Mouse (Mus musculus): Measurements from ENCODE around the gene Ncoa6. TPM values are rescaled to one million over a fixed set of nuclear protein-coding genes. Genes with fewer than 3 reads are reported as not detected.

Gene Ncoa6
- polyA plus RNA-seq, 2 experiments: 26.9 to 45.4 TPM

DNA sequence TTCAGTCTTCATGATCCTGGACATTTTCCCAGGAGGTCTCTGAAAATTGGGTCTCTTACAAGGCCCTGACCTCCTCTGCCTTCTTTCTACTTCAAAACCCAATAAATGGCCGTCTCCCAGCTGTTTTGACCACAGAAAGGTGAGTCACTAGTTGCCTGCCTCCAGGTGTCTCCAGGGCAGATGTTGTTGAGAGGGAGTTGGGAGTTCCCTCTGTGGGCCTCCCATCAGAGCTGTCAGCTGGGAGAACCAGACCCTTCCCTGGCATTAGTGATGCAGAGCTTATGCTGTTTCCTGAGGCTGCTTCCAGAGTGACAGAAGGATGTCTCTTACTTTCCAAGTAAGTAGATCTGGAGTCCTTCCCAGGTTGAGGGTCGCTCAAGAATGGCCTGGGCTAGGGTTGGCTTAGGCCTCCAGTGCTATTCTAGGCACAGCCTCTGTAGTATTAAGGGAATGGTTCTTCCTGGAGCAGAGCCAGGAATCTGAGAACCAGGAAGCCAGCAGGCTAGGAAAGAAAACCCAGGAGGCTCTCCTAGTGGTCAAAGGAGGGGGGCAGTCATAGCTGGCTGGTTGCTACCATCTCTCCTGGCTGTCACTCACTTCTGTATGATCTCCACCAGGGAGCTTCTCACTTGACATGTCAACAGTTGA, 90.8 kb downstream of the Ncoa6 start:
- DNase-seq (ENCODE audit: low spot score) (peak; percentile 58), ATAC-seq (ENCODE audit: low FRiP score, low read depth) (no peak)
- no peaks in the 10 kb centered on the region for H3K9me3 ChIP-seq (ENCODE audit: control insufficient read depth, low read length)
- H3K36me3 ChIP-seq (ENCODE audit: control insufficient read depth, insufficient read depth, low read length): peaks cover 8% of the 10 kb centered on the region; the same call in 1 of the 2 replicates
- peak overlapping the region; percentile 96; the same call in 1 of the 2 replicates for H3K4me3 ChIP-seq (replicated peaks; ENCODE audit: low read length)
- H3K27me3 ChIP-seq (ENCODE audit: control insufficient read depth, insufficient read depth, low read length): peaks cover 3% of the 10 kb centered on the region; the same call in 1 of the 2 replicates
- H3K4me2 ChIP-seq (replicated peaks; ENCODE audit: low read depth, low read length, severe bottlenecking): peak overlapping the region; percentile 84
- 51% methylated on average over 2 of the region's 2 CpGs for WGBS
- no peak for TF ChIP-seq POLR2A (IDR thresholded peaks at IDR 0.05; ENCODE audit: borderline replicate concordance, extremely low read depth, insufficient read depth, insufficient read length)
- H3K27ac ChIP-seq (replicated peaks; ENCODE audit: low read depth, low read length): no peak overlapping the region; the same call in 1 of the 2 replicates
- H3K4me1 ChIP-seq (ENCODE audit: control insufficient read depth, insufficient read depth, low read length): peaks cover 16% of the 10 kb centered on the region
- no peak overlapping the region for H3K9ac ChIP-seq (ENCODE audit: low read depth, low read length, severe bottlenecking)

DNA sequence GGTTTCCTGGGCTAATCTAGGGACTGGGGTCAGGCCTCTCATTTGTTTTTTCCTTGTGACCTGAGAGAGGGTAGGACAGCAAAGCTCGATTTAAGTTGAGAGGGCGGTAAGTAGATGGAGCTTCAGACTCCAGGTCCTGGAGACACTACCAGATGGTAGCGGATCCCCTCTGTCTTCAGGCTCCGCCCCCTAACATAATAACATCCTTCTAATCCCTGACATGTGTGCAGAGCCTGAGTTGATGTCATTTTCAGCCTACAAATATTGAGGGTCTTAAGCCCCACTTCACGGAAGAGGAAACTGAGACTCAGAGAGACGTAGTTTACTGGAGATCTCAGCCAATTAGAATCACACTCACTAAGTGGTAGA, 91.4 kb downstream of the Ncoa6 start:
- Histone ChIP-seq H3K4me2 (replicated peaks; ENCODE audit: low read depth, low read length, severe bottlenecking) (peak overlapping the region; percentile 84), H3K27ac (replicated peaks; ENCODE audit: low read depth, low read length) (peak overlapping the region; percentile 98), H3K4me3 (replicated peaks; ENCODE audit: low read length) (peak overlapping the region; percentile 96), H3K36me3 (ENCODE audit: control insufficient read depth, insufficient read depth, low read length) (0 out of 2 replicates have a peak, but pooled peaks cover 2% of the 10 kb centered on the region), H3K9me3 (ENCODE audit: control insufficient read depth, low read length) (no peaks in the 10 kb centered on the region), H3K27me3 (ENCODE audit: control insufficient read depth, insufficient read depth, low read length) (peaks cover 3% of the 10 kb centered on the region; the same call in 1 of the 2 replicates), H3K4me1 (ENCODE audit: control insufficient read depth, insufficient read depth, low read length) (peaks cover 16% of the 10 kb centered on the region), H3K9ac (ENCODE audit: low read depth, low read length, severe bottlenecking) (peak overlapping the region; percentile 93)
- no peak for DNase-seq (ENCODE audit: low spot score)
- no peak for ATAC-seq (ENCODE audit: low FRiP score, low read depth)
- WGBS: 22% methylated on average over 6 of the region's 6 CpGs
- TF ChIP-seq POLR2A (IDR thresholded peaks at IDR 0.05; ENCODE audit: borderline replicate concordance, extremely low read depth, insufficient read depth, insufficient read length): no peak

GRCm38 (mm10) chr2:155381643-155382331, 91.9 kb downstream of the Ncoa6 start:
- Histone ChIP-seq H3K36me3 (ENCODE audit: control insufficient read depth, insufficient read depth, low read length) (no peaks in the 10 kb centered on the region), H3K27me3 (ENCODE audit: control insufficient read depth, insufficient read depth, low read length) (peaks cover 3% of the 10 kb centered on the region; the same call in 1 of the 2 replicates), H3K27ac (replicated peaks; ENCODE audit: low read depth, low read length) (peak overlapping the region; percentile 98), H3K4me3 (replicated peaks; ENCODE audit: low read length) (peak overlapping the region; percentile 96), H3K4me1 (ENCODE audit: control insufficient read depth, insufficient read depth, low read length) (peaks cover 16% of the 10 kb centered on the region), H3K9me3 (ENCODE audit: control insufficient read depth, low read length) (no peaks in the 10 kb centered on the region), H3K4me2 (replicated peaks; ENCODE audit: low read depth, low read length, severe bottlenecking) (peak overlapping the region; percentile 84), H3K9ac (ENCODE audit: low read depth, low read length, severe bottlenecking) (peak overlapping the region; percentile 93)
- peak; percentile 68; the same call in 1 of the 2 replicates for TF ChIP-seq POLR2A (IDR thresholded peaks at IDR 0.05; ENCODE audit: borderline replicate concordance, extremely low read depth, insufficient read depth, insufficient read length)
- ATAC-seq (ENCODE audit: low FRiP score, low read depth) (peak; percentile 95), DNase-seq (ENCODE audit: low spot score) (peak; percentile 91)
- WGBS: 0% methylated on average over 46 of the region's 68 CpGs

DNA sequence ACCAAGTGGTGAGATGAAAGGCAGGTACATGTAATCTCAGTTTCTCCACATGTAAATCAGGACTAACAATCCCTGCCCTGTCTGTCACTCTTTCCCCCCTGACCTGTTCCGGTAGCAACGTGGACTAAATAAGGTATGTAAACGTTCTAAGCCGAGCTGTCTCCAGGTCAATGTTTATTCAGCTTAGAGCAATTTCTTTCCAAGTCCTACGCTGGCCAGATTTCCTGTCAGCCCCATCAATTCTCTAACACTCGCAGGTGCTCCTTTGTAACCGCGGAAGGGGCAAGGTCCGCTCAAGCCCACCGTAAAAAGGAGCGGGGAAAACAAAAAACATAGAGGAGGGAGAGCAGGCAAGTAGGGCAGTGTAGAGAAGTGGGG, 92.6 kb downstream of the Ncoa6 start:
- WGBS: 2% methylated on average over 11 of the region's 11 CpGs
- Histone ChIP-seq H3K4me1 (ENCODE audit: control insufficient read depth, insufficient read depth, low read length) (peaks cover 12% of the 10 kb centered on the region), H3K36me3 (ENCODE audit: control insufficient read depth, insufficient read depth, low read length) (no peaks in the 10 kb centered on the region), H3K4me3 (replicated peaks; ENCODE audit: low read length) (peak overlapping the region; percentile 96), H3K4me2 (replicated peaks; ENCODE audit: low read depth, low read length, severe bottlenecking) (peak overlapping the region; percentile 84), H3K9me3 (ENCODE audit: control insufficient read depth, low read length) (no peaks in the 10 kb centered on the region), H3K27me3 (ENCODE audit: control insufficient read depth, insufficient read depth, low read length) (peaks cover 3% of the 10 kb centered on the region; the same call in 1 of the 2 replicates), H3K9ac (ENCODE audit: low read depth, low read length, severe bottlenecking) (peak overlapping the region; percentile 93), H3K27ac (replicated peaks; ENCODE audit: low read depth, low read length) (peak overlapping the region; percentile 98; the same call in 1 of the 2 replicates)
- ATAC-seq (ENCODE audit: low FRiP score, low read depth): no peak
- no peak for TF ChIP-seq POLR2A (IDR thresholded peaks at IDR 0.05; ENCODE audit: borderline replicate concordance, extremely low read depth, insufficient read depth, insufficient read length)
- DNase-seq (ENCODE audit: low spot score): no peak

DNA sequence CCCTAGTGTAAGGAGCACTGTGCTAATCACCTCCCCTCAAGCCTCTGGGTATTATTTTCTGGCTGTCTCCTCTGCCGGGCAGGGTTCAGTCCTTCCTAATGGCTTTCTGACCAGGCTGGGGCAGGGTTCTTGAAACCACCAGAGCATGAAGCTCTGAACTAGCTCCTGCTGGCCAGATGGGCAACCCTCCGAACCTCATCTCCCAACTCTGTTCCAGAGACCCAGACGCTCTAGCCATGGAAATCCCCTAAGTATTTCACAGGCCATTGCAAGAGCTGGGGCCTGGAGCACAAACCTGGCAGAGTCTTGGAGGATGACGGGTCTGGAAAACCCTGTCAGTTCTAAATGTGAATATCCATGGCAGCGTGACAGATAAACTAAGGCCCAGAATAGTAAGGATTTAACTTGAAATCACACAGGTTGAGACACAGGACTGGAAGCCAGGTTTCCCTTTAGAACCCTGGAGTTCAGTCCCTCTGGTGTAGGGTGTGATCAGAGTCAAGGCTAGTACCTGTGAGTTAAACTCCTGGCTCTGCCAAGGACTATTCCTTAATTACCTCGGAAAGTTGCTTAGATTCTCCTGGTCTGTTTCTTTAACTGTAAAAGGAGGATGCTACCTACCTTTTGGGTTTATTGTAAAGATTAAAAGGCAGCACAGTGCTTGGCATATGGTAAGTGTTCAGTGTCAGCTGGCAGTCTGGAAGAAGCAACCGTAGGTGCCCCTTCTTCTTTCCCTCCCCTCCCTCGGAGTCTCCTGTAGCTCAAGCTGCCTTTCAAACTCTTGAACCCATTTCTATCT, 93.2 kb downstream of the Ncoa6 start, which contains the start of gene Trp53inp2:
Trp53inp2 (plus strand) TSS at position 799 of the 799 bp plus-strand sequence.
- Histone ChIP-seq H3K4me1 (ENCODE audit: control insufficient read depth, insufficient read depth, low read length) (peaks cover 12% of the 10 kb centered on the region), H3K9me3 (ENCODE audit: control insufficient read depth, low read length) (no peaks in the 10 kb centered on the region), H3K4me3 (replicated peaks; ENCODE audit: low read length) (peak within 1 kb of the TSS; percentile 96), H3K4me2 (replicated peaks; ENCODE audit: low read depth, low read length, severe bottlenecking) (peak within 1 kb of the TSS; percentile 84), H3K9ac (ENCODE audit: low read depth, low read length, severe bottlenecking) (peak within 1 kb of the TSS; percentile 93), H3K27ac (replicated peaks; ENCODE audit: low read depth, low read length) (peak within 1 kb of the TSS; percentile 98), H3K27me3 (ENCODE audit: control insufficient read depth, insufficient read depth, low read length) (peaks cover 3% of the 10 kb centered on the region; the same call in 1 of the 2 replicates), H3K36me3 (ENCODE audit: control insufficient read depth, insufficient read depth, low read length) (no peaks in the 10 kb centered on the region)
- TF ChIP-seq POLR2A (IDR thresholded peaks at IDR 0.05; ENCODE audit: borderline replicate concordance, extremely low read depth, insufficient read depth, insufficient read length): no peak
- DNase-seq (ENCODE audit: low spot score): no peak
- no peak for ATAC-seq (ENCODE audit: low FRiP score, low read depth)
- WGBS: 40% methylated on average over 8 of the region's 8 CpGs
